Mouse (Mus musculus): ENCODE results near the gene Ptgir.

- TF ChIP-seq CTCF (IDR thresholded peaks at IDR 0.05; ENCODE audit: control insufficient read depth, insufficient read depth, insufficient read length) (no peak), MYOD1 (IDR thresholded peaks at IDR 0.05; ENCODE audit: control insufficient read depth, insufficient read length, low read depth) (no peak), USF1 (IDR thresholded peaks at IDR 0.05; ENCODE audit: low read depth) (no peak)
These were observed 34.0 kb downstream of the Ptgir start for GRCm38 (mm10) chr7:16940292-16940691.

All from C2C12 (cell line).